Mouse (Mus musculus) stomach, postnatal 0 days (tissue): ENCODE data around the gene Plcb1. TPM values are rescaled to one million over a fixed set of nuclear protein-coding genes. Genes with fewer than 3 reads are reported as not detected.
A peak's percentile ranks its signal among the peaks of the same experiment; 100 is the strongest.

Experiments used
- ATAC-seq: fragments of 200-750 bp; cut with Nextera tagmentation; 2 replicates; pipeline ENCODE4 v1.8.0; 2017; ENCODE audit not compliant: low FRiP score, low TSS enrichment
- DNase-seq: peaks from one replicate; pipeline ENCODE4 v3.0.0-alpha.2; 2016; ENCODE audit warnings: low spot score
- H3K27ac ChIP-seq: fragments of 300-500 bp; sonication (generic); replicated peaks from 2 replicates; pipeline ENCODE4 v1.5.1; 2014; ENCODE audit warnings: mild to moderate bottlenecking, control low read depth
- H3K27me3 ChIP-seq: fragments of 300-500 bp; sonication (generic); 2 replicates; pipeline ENCODE4 v1.6.1; 2014; ENCODE audit warnings: low read length; ENCODE audit not compliant: control insufficient read depth, insufficient read depth
- H3K36me3 ChIP-seq: fragments of 300-500 bp; sonication (generic); 2 replicates; pipeline ENCODE4 v1.6.1; 2014; ENCODE audit warnings: low read length, mixed read lengths; ENCODE audit not compliant: control insufficient read depth, insufficient read depth
- H3K4me1 ChIP-seq: fragments of 300-500 bp; sonication (generic); replicated peaks from 2 replicates; pipeline ENCODE4 v1.6.1; 2014; ENCODE audit warnings: antibody characterized with exemption; ENCODE audit not compliant: control insufficient read depth, insufficient read depth
- H3K4me2 ChIP-seq: fragments of 300-500 bp; sonication (generic); replicated peaks from 2 replicates; pipeline ENCODE4 v1.6.1; 2014; ENCODE audit warnings: low read depth, mild to moderate bottlenecking, control low read depth, moderate library complexity
- H3K4me3 ChIP-seq: fragments of 300-500 bp; sonication (generic); 2 replicates; pipeline ENCODE4 v1.5.1; 2014; ENCODE audit warnings: low read depth, low read length, control low read depth
- H3K9ac ChIP-seq: fragments of 300-500 bp; sonication (generic); 2 replicates; pipeline ENCODE4 v1.6.1; 2014; ENCODE audit warnings: mild to moderate bottlenecking, low read length, control low read depth, mixed read lengths
- H3K9me3 ChIP-seq: fragments of 300-500 bp; sonication (generic); 2 replicates; pipeline ENCODE4 v1.6.1; 2016; ENCODE audit warnings: low read length; ENCODE audit not compliant: control insufficient read depth
- CTCF ChIP-seq: IDR thresholded peaks from 2 replicates; pipeline ENCODE4 v1.5.1; 2016; ENCODE audit warnings: antibody characterized with exemption, low read depth, mild to moderate bottlenecking, moderate library complexity
- EP300 ChIP-seq: optimal IDR thresholded peaks from 2 replicates; pipeline ENCODE3; 2016; ENCODE audit warnings: antibody characterized with exemption
- WGBS: fragments of 180-500 bp; shearing (Covaris S2); extraction: QIAGEN DNeasy Blood & Tissue Kit; methylation state at CpG from one replicate; pipeline ENCODE4 v1.1.7; 2014; 5-methylcytosine and 5-hydroxymethylcytosine counted together
- polyA plus RNA-seq: library from polyadenylated mRNA; unstranded; fragments of >200 nt; fragmentation: Nextera tagmentation; extraction: Ambion mirVana; gene quantifications from 2 replicates; pipeline ENCODE4 v1.2.1, GENCODE M21; 2015

The Plcb1 gene
- polyA plus RNA-seq, 1 experiment from 2014 or later = 7.0 TPM

DNA sequence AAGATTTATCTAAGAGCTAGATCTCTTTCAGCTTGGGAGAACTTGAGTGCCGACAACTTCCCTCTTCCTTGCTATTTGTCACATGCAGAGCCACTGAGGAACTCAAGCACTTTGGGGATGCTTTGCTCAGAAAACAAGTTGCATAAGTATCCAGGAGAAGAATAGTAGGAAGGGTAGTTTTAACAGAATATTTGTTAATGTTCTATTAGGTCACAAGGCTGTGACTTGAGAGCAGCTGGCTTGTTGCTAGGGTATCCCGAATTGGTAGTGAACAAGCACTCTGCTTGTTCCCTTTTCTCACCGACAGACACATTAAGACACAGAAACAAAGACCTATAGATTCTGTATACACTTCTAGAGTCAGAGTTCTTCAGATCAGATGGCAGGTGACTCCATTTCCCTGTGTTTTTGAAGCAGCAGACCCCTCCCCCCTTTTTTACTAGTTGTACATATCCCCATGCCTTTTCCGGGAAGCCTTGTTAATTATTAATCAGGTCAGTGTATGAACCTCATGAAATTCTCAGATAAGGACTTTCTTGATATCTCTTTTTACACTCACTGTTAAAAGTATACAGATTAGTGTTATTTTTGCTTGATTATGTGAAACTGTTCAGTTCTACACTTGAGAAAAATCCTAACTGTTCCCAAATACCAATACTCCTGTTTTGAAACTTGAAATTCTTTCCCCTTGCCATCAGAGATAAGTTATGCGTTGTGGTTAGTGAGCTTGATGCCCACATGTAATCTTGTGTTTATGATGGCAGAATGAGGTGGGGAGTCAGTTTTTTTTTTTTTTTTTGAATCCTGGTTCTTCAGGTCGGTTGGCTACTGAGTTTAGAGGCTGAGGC, 58.7 kb downstream of the Plcb1 start:
- ATAC-seq (peak; percentile 75), DNase-seq (no peak)
- Histone ChIP-seq H3K4me1 (no peaks in the 10 kb centered on the region), H3K27me3 (no peaks in the 10 kb centered on the region), H3K36me3 (no peaks in the 10 kb centered on the region), H3K4me2 (no peak overlapping the region), H3K27ac (no peak overlapping the region), H3K4me3 (no peak overlapping the region), H3K9me3 (no peaks in the 10 kb centered on the region), H3K9ac (no peak overlapping the region)
- WGBS = 45% methylated on average over 6 of the region's 6 CpGs
- no peak for TF ChIP-seq EP300
- no peak for TF ChIP-seq CTCF

DNA sequence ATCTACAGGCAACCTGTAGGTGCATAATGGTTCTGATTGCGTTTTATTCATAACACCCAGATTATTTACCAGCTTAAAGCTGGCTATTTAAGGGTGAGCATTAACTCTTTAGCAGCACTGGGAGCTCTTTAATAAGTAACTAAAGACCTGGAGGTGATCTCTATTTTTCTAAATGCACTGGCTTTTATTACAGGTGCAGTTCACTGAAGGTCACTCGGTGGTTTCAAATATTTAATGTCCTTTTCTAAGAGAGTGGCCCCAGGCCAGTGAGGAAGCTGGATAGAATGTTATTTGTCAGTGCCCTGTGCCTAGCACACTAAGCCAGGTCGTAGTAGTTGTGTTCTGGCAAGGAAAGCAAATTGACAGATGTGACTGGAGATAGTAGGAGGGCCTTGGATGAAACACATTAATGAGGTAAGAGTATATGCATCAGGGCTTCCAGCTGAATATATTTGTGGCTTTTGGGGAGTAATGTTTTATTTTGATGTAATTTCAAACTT, 59.4 kb downstream of the Plcb1 start:
- H3K36me3 ChIP-seq = no peaks in the 10 kb centered on the region
- H3K27me3 ChIP-seq = no peaks in the 10 kb centered on the region
- H3K4me3 ChIP-seq = no peak overlapping the region
- H3K4me2 ChIP-seq = no peak overlapping the region
- no peaks in the 10 kb centered on the region for H3K9me3 ChIP-seq
- no peak for DNase-seq
- TF ChIP-seq EP300 = no peak
- TF ChIP-seq CTCF = no peak
- no peak overlapping the region for H3K27ac ChIP-seq
- H3K4me1 ChIP-seq = no peaks in the 10 kb centered on the region
- ATAC-seq = peak; percentile 80
- 44% methylated on average over 3 of the region's 3 CpGs for WGBS
- no peak overlapping the region for H3K9ac ChIP-seq

DNA sequence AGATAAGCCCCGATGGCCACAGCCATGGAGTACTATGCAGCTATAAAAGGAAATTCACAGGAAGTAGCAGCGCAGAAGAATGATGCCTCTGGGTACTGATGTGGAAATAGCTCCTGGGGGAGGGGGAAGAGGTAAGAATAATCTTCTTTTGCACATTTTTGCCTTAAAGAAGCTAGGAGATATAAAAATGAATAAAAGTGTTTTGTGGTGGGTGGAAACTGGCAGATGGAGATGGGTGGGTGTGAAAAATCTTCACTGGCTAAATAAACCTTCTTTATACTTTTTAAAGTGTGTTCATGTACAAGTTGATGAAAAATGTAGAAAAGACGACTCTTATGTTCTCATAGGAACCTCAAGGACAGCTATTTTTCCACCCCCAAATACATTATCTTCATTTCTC, 60.7 kb downstream of the Plcb1 start:
- WGBS = 88% methylated on average over 3 of the region's 3 CpGs
- DNase-seq = no peak
- ATAC-seq = no peak
- no peak overlapping the region for H3K27ac ChIP-seq
- TF ChIP-seq CTCF (no peak), EP300 (no peak)
- H3K4me2 ChIP-seq = no peak overlapping the region
- no peak overlapping the region for H3K9ac ChIP-seq
- no peaks in the 10 kb centered on the region for H3K9me3 ChIP-seq
- H3K27me3 ChIP-seq = no peaks in the 10 kb centered on the region
- no peaks in the 10 kb centered on the region for H3K36me3 ChIP-seq
- H3K4me3 ChIP-seq = no peak overlapping the region
- H3K4me1 ChIP-seq = no peaks in the 10 kb centered on the region

DNA sequence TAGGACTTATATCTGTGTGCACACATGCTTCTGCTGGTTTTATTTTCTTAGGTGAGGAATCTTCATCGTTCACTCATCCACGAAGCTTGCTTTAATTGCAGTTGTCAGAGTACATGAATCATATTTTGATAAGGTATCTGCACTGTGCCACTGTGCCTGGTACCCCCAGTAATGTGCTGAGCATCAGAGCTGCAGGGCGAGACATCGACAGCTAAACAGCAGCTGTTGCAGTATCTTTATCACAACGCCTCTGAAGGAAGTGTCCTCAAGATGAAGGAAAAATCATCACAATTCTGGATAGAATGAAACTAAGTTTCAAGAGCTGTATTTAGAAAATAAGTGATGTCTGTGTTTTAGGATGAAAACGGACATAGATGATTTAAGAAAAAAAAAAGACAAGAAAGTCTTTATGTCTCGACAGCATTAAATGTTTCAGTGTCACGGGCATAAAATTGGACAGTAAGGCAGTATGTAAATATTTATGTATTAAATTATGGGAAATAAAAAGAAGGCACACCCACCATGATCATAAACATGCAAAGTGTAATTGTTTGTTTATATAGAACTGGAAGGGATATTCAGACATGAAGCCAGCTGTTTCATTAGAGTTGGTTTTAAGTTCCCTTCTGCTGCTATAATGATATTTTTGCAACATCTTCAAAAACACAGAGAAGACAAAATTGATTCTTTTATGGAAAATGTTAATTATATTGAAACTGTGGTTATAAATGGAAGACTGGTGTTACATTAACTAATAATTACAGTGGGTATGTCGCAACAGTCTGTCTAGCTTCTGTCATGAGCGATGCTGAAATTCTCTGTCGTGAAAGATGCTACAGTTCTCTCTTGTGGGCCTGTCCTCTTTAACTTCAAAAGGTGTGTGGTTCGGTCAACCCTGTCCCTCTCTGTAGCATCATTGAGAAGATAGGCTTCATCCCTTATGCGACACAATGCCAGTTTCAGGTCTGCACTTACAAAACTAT, 65.6 kb downstream of the Plcb1 start:
- ATAC-seq = no peak
- Histone ChIP-seq H3K4me1 (no peaks in the 10 kb centered on the region), H3K4me3 (no peak overlapping the region), H3K27ac (no peak overlapping the region), H3K36me3 (no peaks in the 10 kb centered on the region), H3K9me3 (no peaks in the 10 kb centered on the region), H3K9ac (no peak overlapping the region), H3K27me3 (no peaks in the 10 kb centered on the region), H3K4me2 (no peak overlapping the region)
- no peak for TF ChIP-seq EP300
- TF ChIP-seq CTCF = no peak
- WGBS = 72% methylated on average over 13 of the region's 13 CpGs
- no peak for DNase-seq

DNA sequence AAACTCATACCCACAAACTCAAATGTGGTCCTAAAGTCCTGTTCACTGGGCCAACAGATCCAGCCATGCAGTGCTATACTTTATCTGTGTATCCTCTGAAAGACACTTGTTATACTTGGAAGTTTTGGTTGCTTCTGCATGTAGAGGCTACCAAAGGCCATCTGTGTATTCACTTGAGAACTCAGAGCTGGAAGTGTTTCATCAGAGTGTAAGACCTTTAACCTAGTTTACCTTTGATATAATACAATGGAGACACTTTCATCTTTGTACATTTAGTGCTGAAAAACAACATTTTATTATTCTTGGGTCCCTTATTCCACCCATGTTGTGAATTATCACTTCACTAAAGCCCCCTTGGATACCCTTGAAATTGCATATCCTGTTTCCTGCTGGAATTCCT, 70.4 kb downstream of the Plcb1 start:
- Histone ChIP-seq H3K4me3 (no peak overlapping the region), H3K9me3 (no peaks in the 10 kb centered on the region), H3K27me3 (no peaks in the 10 kb centered on the region), H3K4me1 (0 out of 2 replicates have a peak, but pooled peaks cover 2% of the 10 kb centered on the region), H3K36me3 (no peaks in the 10 kb centered on the region), H3K4me2 (no peak overlapping the region), H3K9ac (no peak overlapping the region), H3K27ac (no peak overlapping the region)
- DNase-seq (no peak), ATAC-seq (no peak)
- TF ChIP-seq EP300 (no peak), CTCF (no peak)

DNA sequence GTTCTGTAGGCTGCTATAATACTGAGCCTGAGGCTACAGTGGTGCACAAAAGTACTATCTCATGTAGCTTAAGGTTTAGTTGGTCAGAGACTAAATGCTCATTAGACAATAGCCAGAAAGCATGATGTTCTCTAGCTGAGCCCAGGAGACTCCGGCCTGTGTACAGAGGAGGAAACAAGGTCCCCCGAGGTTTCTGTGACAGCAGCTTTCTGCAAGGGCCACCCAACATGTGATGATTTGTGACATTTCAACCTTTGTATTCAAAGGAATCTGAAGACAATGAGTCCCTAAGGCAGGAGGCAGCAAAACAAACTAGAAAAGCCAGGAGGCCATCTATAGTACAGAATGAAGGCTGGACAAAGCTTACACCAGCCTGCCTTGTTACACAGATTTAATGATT, 70.8 kb downstream of the Plcb1 start:
- H3K9ac ChIP-seq = no peak overlapping the region
- H3K36me3 ChIP-seq = no peaks in the 10 kb centered on the region
- H3K27ac ChIP-seq = no peak overlapping the region
- ATAC-seq = no peak
- H3K27me3 ChIP-seq = no peaks in the 10 kb centered on the region
- H3K4me1 ChIP-seq = 0 out of 2 replicates have a peak, but pooled peaks cover 2% of the 10 kb centered on the region
- no peak for DNase-seq
- WGBS = 48% methylated on average over 2 of the region's 2 CpGs
- no peaks in the 10 kb centered on the region for H3K9me3 ChIP-seq
- no peak overlapping the region for H3K4me3 ChIP-seq
- TF ChIP-seq CTCF (no peak), EP300 (no peak)
- no peak overlapping the region for H3K4me2 ChIP-seq
